Mouse (Mus musculus) E14TG2a.4 (cell line): ENCODE measurements at regions not wholly inside any gene's neighbourhood (a gene's known extent, or its start where the extent isn't known, plus 50 kb on each side); places are given as distances from the start of the nearest gene placed in this dataset.
A peak's percentile ranks its signal among the peaks of the same experiment; 100 is the strongest.

ENCODE experiments used
- H3K27me3 ChIP-seq: 2 replicates; pipeline ENCODE4 v1.6.1; 2014; ENCODE audit warnings: low read length, control low read depth; ENCODE audit not compliant: insufficient read depth
- H3K36me3 ChIP-seq: 2 replicates; pipeline ENCODE4 v1.6.1; 2014; ENCODE audit warnings: low read length, control low read depth; ENCODE audit not compliant: insufficient read depth
- H3K4me1 ChIP-seq: replicated peaks from 2 replicates; pipeline ENCODE4 v1.6.1; 2014; ENCODE audit warnings: low read depth, low read length, control low read depth
- H3K4me3 ChIP-seq: replicated peaks from 2 replicates; pipeline ENCODE4 v1.5.1; 2014; ENCODE audit warnings: mild to moderate bottlenecking, low read length
- H3K9me3 ChIP-seq: 2 replicates; pipeline ENCODE4 v1.6.1; 2014; ENCODE audit warnings: low read length, control low read depth
- CTCF ChIP-seq: conservative IDR thresholded peaks from 2 replicates; pipeline ENCODE4 v1.5.1; 2014; ENCODE audit warnings: low read length
- NANOG ChIP-seq: IDR thresholded peaks from 2 replicates; pipeline ENCODE4 v1.6.1; 2014; ENCODE audit warnings: borderline replicate concordance, low read length, mixed read lengths
- POU5F1 ChIP-seq: IDR thresholded peaks from 2 replicates; pipeline ENCODE4 v1.6.1; 2014; ENCODE audit warnings: low read length, borderline replicate concordance

DNA sequence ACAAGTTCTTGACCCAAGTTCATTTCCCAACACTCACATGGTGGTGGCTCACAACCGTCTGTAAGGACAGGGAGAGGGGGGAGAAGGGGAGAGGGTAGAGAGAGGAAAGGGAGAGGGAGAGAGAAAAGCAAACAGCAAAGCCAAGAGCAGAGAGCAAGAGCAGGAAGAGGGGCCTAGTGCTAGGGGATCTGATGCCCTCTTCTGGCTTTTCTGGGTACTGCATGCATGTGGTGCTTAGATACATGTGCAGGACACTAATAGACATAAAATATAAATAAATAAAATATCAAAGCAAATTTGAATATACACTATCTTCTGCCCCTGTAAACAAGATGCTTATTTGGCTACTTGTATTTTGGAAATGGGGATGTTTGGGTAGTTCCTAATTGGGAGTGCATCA, 91.2 kb downstream of the Rnf138rt1 start:
- TF ChIP-seq NANOG: no peak
- TF ChIP-seq CTCF: peak; percentile 49
- TF ChIP-seq POU5F1: no peak
- no peaks in the 10 kb centered on the region for H3K9me3 ChIP-seq
- no peaks in the 10 kb centered on the region for H3K27me3 ChIP-seq
- H3K4me3 ChIP-seq: no peak overlapping the region
- no peaks in the 10 kb centered on the region for H3K4me1 ChIP-seq
- H3K36me3 ChIP-seq: no peaks in the 10 kb centered on the region
